Mouse (Mus musculus): ENCODE results near the gene Slc7a8.

DNA sequence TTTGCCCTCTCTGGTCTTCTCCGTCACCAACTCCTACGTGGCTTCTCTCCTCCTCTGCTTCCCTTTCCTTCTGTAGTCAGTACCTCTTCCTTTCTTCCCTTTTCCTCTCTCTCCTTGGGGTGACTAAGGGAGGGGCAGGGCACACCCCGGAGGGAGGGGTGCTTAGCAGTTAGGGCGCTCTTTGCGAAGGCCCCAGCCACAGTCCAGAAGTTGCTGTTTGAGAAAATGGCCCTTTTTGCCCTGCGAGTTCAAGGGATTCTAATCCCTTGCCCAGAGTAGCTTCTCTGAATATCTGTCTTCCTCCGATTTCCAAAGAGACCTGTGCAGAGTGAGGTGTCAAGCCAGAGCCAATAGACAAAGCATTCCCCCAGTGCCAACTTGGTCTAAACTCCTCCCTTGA lies 69.7 kb downstream of the Slc7a8 start, which contains the start of gene Cebpe:
- TF ChIP-seq POLR2A (IDR thresholded peaks at IDR 0.05; ENCODE audit: low read depth, low read length) = no peak
- no peak for TF ChIP-seq CTCF (IDR thresholded peaks at IDR 0.05; ENCODE audit: borderline replicate concordance, insufficient read depth, low read length)
